Mouse (Mus musculus) liver, embryonic 13.5 days (tissue): ENCODE measurements around the gene Gm20721. TPM values are rescaled to one million over a fixed set of nuclear protein-coding genes. Genes with fewer than 3 reads are reported as not detected.

Experiments used
- ATAC-seq: fragments of 200-750 bp; cut with Nextera tagmentation; 2 replicates; pipeline ENCODE4 v1.8.0; 2017; ENCODE audit warnings: low read depth, mild to moderate bottlenecking, moderate number of reproducible peaks, moderate library complexity
- DNase-seq: peaks from one replicate; pipeline ENCODE4 v3.0.0; 2022
- H3K27ac ChIP-seq: fragments of 300-500 bp; sonication (generic); 2 replicates; pipeline ENCODE4 v1.5.1; 2015; ENCODE audit warnings: moderate library complexity, mild to moderate bottlenecking, inconsistent platforms
- H3K27me3 ChIP-seq: fragments of 300-500 bp; sonication (generic); 2 replicates; pipeline ENCODE4 v1.6.1; 2015; ENCODE audit warnings: mild to moderate bottlenecking, inconsistent platforms
- H3K36me3 ChIP-seq: fragments of 300-500 bp; sonication (generic); 2 replicates; pipeline ENCODE4 v1.6.1; 2015; ENCODE audit warnings: mild to moderate bottlenecking, inconsistent platforms
- H3K4me1 ChIP-seq: fragments of 300-500 bp; sonication (generic); replicated peaks from 2 replicates; pipeline ENCODE4 v1.6.1; 2015; ENCODE audit warnings: inconsistent platforms
- H3K4me2 ChIP-seq: fragments of 300-500 bp; sonication (generic); 2 replicates; pipeline ENCODE4 v1.6.1; 2015; ENCODE audit warnings: inconsistent platforms, mild to moderate bottlenecking, moderate library complexity
- H3K4me3 ChIP-seq: fragments of 300-500 bp; sonication (generic); replicated peaks from 2 replicates; pipeline ENCODE4 v1.5.1; 2015; ENCODE audit warnings: mild to moderate bottlenecking, inconsistent platforms
- H3K9ac ChIP-seq: fragments of 300-500 bp; sonication (generic); 2 replicates; pipeline ENCODE4 v1.6.1; 2015; ENCODE audit warnings: mild to moderate bottlenecking, inconsistent platforms
- H3K9me3 ChIP-seq: fragments of 300-500 bp; sonication (generic); replicated peaks from 2 replicates; pipeline ENCODE4 v1.6.1; 2016; ENCODE audit warnings: inconsistent platforms
- WGBS: fragments of 180-500 bp; shearing (Covaris S2); methylation state at CpG from one replicate; pipeline ENCODE4 v1.1.7; 2015; ENCODE audit not compliant: insufficient replicate concordance; 5-methylcytosine and 5-hydroxymethylcytosine counted together
- polyA plus RNA-seq: library from polyadenylated mRNA; unstranded; fragments of >200 nt; fragmentation: Nextera tagmentation; extraction: Ambion mirVana; gene quantifications from 2 replicates; pipeline ENCODE4 v1.2.1, GENCODE M21; 2015

The Gm20721 gene
- polyA plus RNA-seq, 1 experiment from 2014 or later, result 43.2 TPM

GRCm38 (mm10) chr2:174311613-174312012 is 34.9 kb downstream of the Gm20721 start:
- H3K36me3 ChIP-seq, result no peaks in the 10 kb centered on the region
- peaks cover 12% of the 10 kb centered on the region for H3K4me1 ChIP-seq
- ATAC-seq, result no peak
- no peak overlapping the region for H3K9ac ChIP-seq
- 69% methylated on average over 1 of the region's 1 CpGs for WGBS
- H3K27me3 ChIP-seq, result peaks cover 6% of the 10 kb centered on the region; the same call in 1 of the 2 replicates
- no peaks in the 10 kb centered on the region for H3K9me3 ChIP-seq
- DNase-seq, result no peak
- H3K27ac ChIP-seq, result no peak overlapping the region
- H3K4me3 ChIP-seq, result no peak overlapping the region
- no peak overlapping the region for H3K4me2 ChIP-seq

GRCm38 (mm10) chr2:174310913-174311514 is 35.5 kb downstream of the Gm20721 start:
- Histone ChIP-seq H3K4me3 (no peak overlapping the region), H3K27ac (no peak overlapping the region), H3K4me1 (peaks cover 12% of the 10 kb centered on the region), H3K4me2 (no peak overlapping the region), H3K9me3 (no peaks in the 10 kb centered on the region), H3K9ac (no peak overlapping the region), H3K27me3 (peaks cover 6% of the 10 kb centered on the region; the same call in 1 of the 2 replicates), H3K36me3 (no peaks in the 10 kb centered on the region)
- WGBS, result 17% methylated on average over 7 of the region's 7 CpGs
- DNase-seq, result no peak
- ATAC-seq, result peak; percentile 28; the same call in 1 of the 2 replicates

- H3K9ac ChIP-seq, result no peak overlapping the region
- no peaks in the 10 kb centered on the region for H3K9me3 ChIP-seq
- no peak overlapping the region for H3K27ac ChIP-seq
- WGBS, result 50% methylated on average over 3 of the region's 3 CpGs
- H3K36me3 ChIP-seq, result no peaks in the 10 kb centered on the region
- no peak overlapping the region for H3K4me2 ChIP-seq
- H3K27me3 ChIP-seq, result peaks cover 9% of the 10 kb centered on the region; the same call in 1 of the 2 replicates
- ATAC-seq (no peak), DNase-seq (no peak)
- no peak overlapping the region for H3K4me3 ChIP-seq
- H3K4me1 ChIP-seq, result peaks cover 11% of the 10 kb centered on the region
Measured at GRCm38 (mm10) chr2:174307903-174308302, 38.6 kb downstream of the Gm20721 start.

- no peak overlapping the region for H3K4me3 ChIP-seq
- WGBS, result 48% methylated on average over 5 of the region's 5 CpGs
Measured at GRCm38 (mm10) chr2:174305646-174306045, 40.9 kb downstream of the Gm20721 start.

GRCm38 (mm10) chr2:174302526-174302925 is 44.0 kb downstream of the Gm20721 start:
- peaks cover 49% of the 10 kb centered on the region for H3K27me3 ChIP-seq
- 58% methylated on average over 6 of the region's 6 CpGs for WGBS

More at GRCm38 (mm10) chr2:174305646-174306045, 40.9 kb downstream of the Gm20721 start:
- Histone ChIP-seq H3K4me2 (no peak overlapping the region), H3K36me3 (no peaks in the 10 kb centered on the region), H3K4me1 (no peaks in the 10 kb centered on the region), H3K27ac (no peak overlapping the region), H3K9me3 (peaks cover under 1% of the 10 kb centered on the region; the same call in 1 of the 2 replicates), H3K9ac (no peak overlapping the region), H3K27me3 (peaks cover 24% of the 10 kb centered on the region)
- no peak for DNase-seq
- ATAC-seq, result no peak

GRCm38 (mm10) chr2:174300666-174301065 is 45.8 kb downstream of the Gm20721 start:
- Histone ChIP-seq H3K36me3 (0 out of 2 replicates have a peak, but pooled peaks cover 11% of the 10 kb centered on the region), H3K4me3 (peak overlapping the region; percentile 72), H3K4me2 (peak overlapping the region; percentile 83), H3K27me3 (peaks cover 49% of the 10 kb centered on the region), H3K27ac (no peak overlapping the region), H3K9ac (no peak overlapping the region), H3K4me1 (peaks cover 34% of the 10 kb centered on the region), H3K9me3 (peaks cover 44% of the 10 kb centered on the region)
- DNase-seq, result no peak
- no peak for ATAC-seq
- WGBS, result 47% methylated on average over 22 of the region's 22 CpGs

More at GRCm38 (mm10) chr2:174302526-174302925, 44.0 kb downstream of the Gm20721 start:
- H3K4me2 ChIP-seq, result no peak overlapping the region
- peaks cover 32% of the 10 kb centered on the region for H3K9me3 ChIP-seq
- H3K4me1 ChIP-seq, result peaks cover 24% of the 10 kb centered on the region
- no peak for DNase-seq
- 0 out of 2 replicates have a peak, but pooled peaks cover 11% of the 10 kb centered on the region for H3K36me3 ChIP-seq
- no peak overlapping the region for H3K9ac ChIP-seq
- H3K27ac ChIP-seq, result no peak overlapping the region
- no peak overlapping the region for H3K4me3 ChIP-seq
- no peak for ATAC-seq

GRCm38 (mm10) chr2:174300186-174300585 is 46.3 kb downstream of the Gm20721 start:
- Histone ChIP-seq H3K36me3 (0 out of 2 replicates have a peak, but pooled peaks cover 11% of the 10 kb centered on the region), H3K27me3 (peaks cover 48% of the 10 kb centered on the region), H3K9me3 (peaks cover 49% of the 10 kb centered on the region), H3K4me2 (peak overlapping the region; percentile 83), H3K4me1 (peaks cover 34% of the 10 kb centered on the region), H3K4me3 (peak overlapping the region; percentile 72), H3K27ac (no peak overlapping the region), H3K9ac (no peak overlapping the region; the same call in 1 of the 2 replicates)
- no peak for DNase-seq
- ATAC-seq, result no peak
- WGBS, result 51% methylated on average over 27 of the region's 27 CpGs

GRCm38 (mm10) chr2:174299771-174300160 is 46.7 kb downstream of the Gm20721 start:
- no peak overlapping the region for H3K9ac ChIP-seq
- 49% methylated on average over 34 of the region's 34 CpGs for WGBS

GRCm38 (mm10) chr2:174299091-174299770 is 47.3 kb downstream of the Gm20721 start:
- no peak overlapping the region for H3K9ac ChIP-seq
- peaks cover 48% of the 10 kb centered on the region for H3K27me3 ChIP-seq
- peaks cover 34% of the 10 kb centered on the region for H3K4me1 ChIP-seq
- DNase-seq (no peak), ATAC-seq (no peak)
- peak overlapping the region; percentile 83 for H3K4me2 ChIP-seq
- WGBS, result 49% methylated on average over 48 of the region's 48 CpGs
- H3K36me3 ChIP-seq, result 0 out of 2 replicates have a peak, but pooled peaks cover 11% of the 10 kb centered on the region
- H3K27ac ChIP-seq, result no peak overlapping the region
- peaks cover 52% of the 10 kb centered on the region for H3K9me3 ChIP-seq
- peak overlapping the region; percentile 72 for H3K4me3 ChIP-seq

More at GRCm38 (mm10) chr2:174299771-174300160, 46.7 kb downstream of the Gm20721 start:
- Histone ChIP-seq H3K27me3 (peaks cover 48% of the 10 kb centered on the region), H3K9me3 (peaks cover 52% of the 10 kb centered on the region), H3K4me3 (peak overlapping the region; percentile 72), H3K27ac (no peak overlapping the region), H3K4me2 (peak overlapping the region; percentile 83), H3K36me3 (0 out of 2 replicates have a peak, but pooled peaks cover 11% of the 10 kb centered on the region), H3K4me1 (peaks cover 34% of the 10 kb centered on the region)
- ATAC-seq (no peak), DNase-seq (no peak)

- Histone ChIP-seq H3K4me2 (peak overlapping the region; percentile 83), H3K4me1 (peaks cover 36% of the 10 kb centered on the region), H3K27ac (no peak overlapping the region), H3K9me3 (peaks cover 52% of the 10 kb centered on the region), H3K4me3 (peak overlapping the region; percentile 72), H3K27me3 (peaks cover 48% of the 10 kb centered on the region), H3K9ac (no peak overlapping the region), H3K36me3 (0 out of 2 replicates have a peak, but pooled peaks cover 11% of the 10 kb centered on the region)
- DNase-seq (no peak), ATAC-seq (no peak)
- WGBS, result 52% methylated on average over 33 of the region's 33 CpGs
Measured at GRCm38 (mm10) chr2:174298471-174298870, 48.0 kb downstream of the Gm20721 start.

GRCm38 (mm10) chr2:174297851-174298250 is 48.7 kb downstream of the Gm20721 start:
- Histone ChIP-seq H3K27ac (no peak overlapping the region), H3K4me3 (peak overlapping the region; percentile 72), H3K4me1 (peaks cover 40% of the 10 kb centered on the region), H3K27me3 (peaks cover 48% of the 10 kb centered on the region), H3K9me3 (peaks cover 52% of the 10 kb centered on the region), H3K36me3 (0 out of 2 replicates have a peak, but pooled peaks cover 14% of the 10 kb centered on the region), H3K4me2 (peak overlapping the region; percentile 83), H3K9ac (no peak overlapping the region)
- 64% methylated on average over 19 of the region's 19 CpGs for WGBS
- DNase-seq (no peak), ATAC-seq (no peak)
